Mouse (Mus musculus) embryo, embryonic 10 days (tissue): Measurements from ENCODE around the gene Nbeal1.

Experiments
- DNase-seq: peaks from one replicate; pipeline ENCODE4 v3.0.0-alpha.2; 2015; ENCODE audit warnings: low spot score

The Nbeal1 gene

GRCm38 (mm10) chr1:60343630-60344455 is 163.4 kb downstream of the Nbeal1 start:
- DNase-seq: no peak

- DNase-seq: no peak
These were observed 164.3 kb downstream of the Nbeal1 start for GRCm38 (mm10) chr1:60344670-60345069.

DNA sequence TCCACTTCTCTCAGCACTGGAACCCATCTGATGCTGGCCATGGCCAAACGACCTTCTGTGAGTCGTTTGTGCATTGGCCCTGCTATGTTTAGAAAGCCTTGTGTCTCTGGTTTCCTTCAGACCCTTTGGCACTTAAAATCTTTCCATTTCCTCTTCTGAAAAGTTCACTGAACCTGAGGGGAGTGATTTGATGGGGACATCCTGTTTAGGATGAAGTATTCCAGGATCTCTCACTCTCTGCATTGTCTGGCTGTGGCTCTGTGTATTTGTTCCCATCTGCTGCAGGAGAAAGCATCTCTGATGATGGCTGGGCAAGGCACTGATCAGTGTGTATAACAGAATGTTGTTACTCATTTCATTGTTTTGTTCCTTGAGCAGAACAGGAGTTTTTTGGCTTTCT is 165.3 kb downstream of the Nbeal1 start:
- peak; percentile 4 for DNase-seq

- no peak for DNase-seq
These were observed 172.4 kb downstream of the Nbeal1 start for GRCm38 (mm10) chr1:60352786-60353185.

DNA sequence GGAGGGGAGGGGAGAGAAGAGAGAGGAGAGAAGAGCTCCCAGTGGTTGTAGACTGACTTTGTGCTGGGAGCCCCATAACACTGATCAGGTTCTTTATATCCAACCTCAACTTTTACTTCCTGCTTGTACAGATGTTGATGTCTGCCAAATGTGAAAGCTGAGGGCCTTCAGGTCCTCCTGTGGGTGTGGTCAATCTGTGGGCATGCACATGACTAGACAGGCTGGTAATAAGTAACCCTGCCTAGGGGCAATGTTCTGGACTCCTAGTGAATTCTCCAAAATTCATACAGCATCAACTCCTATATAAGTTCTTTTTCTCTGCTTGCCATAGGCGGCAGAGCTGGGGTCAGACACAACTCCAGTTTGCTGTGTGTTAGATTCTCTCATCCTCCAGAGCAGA is 181.2 kb downstream of the Nbeal1 start:
- DNase-seq: no peak

GRCm38 (mm10) chr1:60376556-60376955 is 196.2 kb downstream of the Nbeal1 start:
- no peak for DNase-seq

DNA sequence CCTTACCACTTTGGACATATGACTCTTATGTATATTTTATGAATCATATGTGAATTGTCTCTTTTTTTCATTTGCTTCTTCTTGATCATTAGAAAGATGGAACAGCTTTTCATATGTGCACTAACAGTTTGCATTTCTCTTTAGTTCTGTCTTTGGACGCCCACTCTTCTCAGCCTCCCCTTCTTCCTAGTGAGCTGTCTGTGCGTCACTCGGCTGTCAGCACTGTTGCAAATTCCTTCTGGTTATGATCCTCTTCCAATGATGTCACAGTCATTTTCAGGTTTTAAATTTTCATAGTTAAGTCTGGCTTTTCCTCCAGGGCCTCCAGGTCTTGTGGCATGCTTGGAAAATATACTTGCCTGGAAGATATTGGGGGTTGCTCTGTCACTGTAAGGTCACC is 201.5 kb downstream of the Nbeal1 start:
- DNase-seq: no peak
